10 mouse cellular contexts compared by ENCODE assay signal in the genomic region with DNA sequence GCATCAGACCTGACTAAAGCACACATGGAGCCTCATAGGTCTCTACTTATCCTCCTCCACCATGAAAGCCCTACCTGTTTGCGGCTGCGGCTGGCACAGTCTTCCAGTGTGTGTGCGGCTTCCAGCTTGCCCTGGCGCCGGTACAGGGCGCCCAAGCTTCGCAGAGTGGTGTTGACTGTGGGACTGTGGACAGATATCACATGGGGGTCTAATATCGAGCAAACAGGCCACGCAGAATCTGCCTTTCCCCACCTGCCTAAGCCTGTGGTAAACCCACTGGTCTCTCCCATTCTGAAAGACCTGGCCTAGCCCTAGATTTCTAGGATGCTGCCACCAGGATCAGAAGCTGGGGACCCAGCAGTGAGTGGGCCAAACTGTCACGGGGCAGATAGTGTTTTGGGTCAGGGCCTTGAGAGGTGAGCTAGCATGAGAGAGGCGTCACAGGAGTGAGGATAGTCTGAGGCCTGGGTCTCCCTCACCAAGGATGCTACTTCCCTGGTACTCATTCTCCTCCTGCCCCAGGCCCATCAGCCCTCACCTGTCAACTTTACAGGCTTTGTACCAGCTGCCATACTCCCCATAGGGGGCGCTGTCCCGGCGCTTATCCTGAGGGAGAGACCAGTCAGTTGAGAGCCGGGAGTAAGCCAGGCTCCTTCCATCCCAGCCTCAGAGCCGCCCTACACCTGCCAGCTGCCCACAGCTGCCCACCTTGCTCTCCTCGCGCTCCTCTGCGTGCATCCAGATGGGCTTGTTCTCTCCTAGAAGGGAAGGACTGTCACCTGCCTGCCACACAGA. TPM values are rescaled to one million over a fixed set of nuclear protein-coding genes. Genes with fewer than 3 reads are reported as not detected.
DNase-seq lines count a peak whose midpoint lies in the region; TF ChIP-seq lines count a peak whose summit lies in the region.
"Had no signal": no experiment of that assay in that cellular context is flagged by ENCODE, and none has a peak within 500 bp of the region (broad histone marks: within the 10 kb centered on the region; RNA-seq: fewer than 3 reads in every experiment).

No protein-coding gene starts in this region.

- no peaks in the 10 kb centered on the region for H3K27me3 ChIP-seq in E14TG2a.4 (ENCODE audit: insufficient read depth, low read length)
- H3K27me3 ChIP-seq: neural tube, embryonic 13.5 days had no signal

- peaks cover 63% of the 10 kb centered on the region for H3K4me1 ChIP-seq in E14TG2a.4 (replicated peaks; ENCODE audit: low read depth, low read length)

- peaks cover 60% of the 10 kb centered on the region for H3K36me3 ChIP-seq in E14TG2a.4 (ENCODE audit: insufficient read depth, low read length)

- no peak overlapping the region for H3K4me3 ChIP-seq in layer of hippocampus, adult 2 months
- peak overlapping the region; percentile 37; the same call in 1 of the 2 replicates for H3K4me3 ChIP-seq in E14TG2a.4 (replicated peaks; ENCODE audit: low read length)
- H3K4me3 ChIP-seq: neural tube, embryonic 13.5 days had no signal

- DNase-seq in adrenal gland, postnatal 10 days: peak; percentile 52
- DNase-seq in adrenal gland, postnatal 4 days (ENCODE audit: low spot score in 2 of 2): no peak
- no peak for DNase-seq in layer of hippocampus, adult 2 months (ENCODE audit: low spot score in 2 of 2)
- no peak for DNase-seq in layer of hippocampus, adult 8-10 months (ENCODE audit: low spot score in 2 of 2)
- peak; percentile 54 for DNase-seq in kidney, postnatal 10 days
- DNase-seq in ovary, adult 18-20 months (ENCODE audit: low spot score): no peak
- DNase-seq in gastrocnemius, postnatal 4 days (ENCODE audit: low spot score in 2 of 2): no peak
- DNase-seq: gastrocnemius, postnatal 36 days had no signal

- peak; percentile 76 for TF ChIP-seq CTCF in layer of hippocampus, adult 2 months (conservative IDR thresholded peaks at IDR 0.05)
- peak; percentile 85 for TF ChIP-seq CTCF in E14TG2a.4 (conservative IDR thresholded peaks at IDR 0.05; ENCODE audit: low read length)

- no peak overlapping the region for H3K27ac ChIP-seq in layer of hippocampus, adult 2 months
- H3K27ac ChIP-seq: neural tube, embryonic 13.5 days had no signal

- no peaks in the 10 kb centered on the region for H3K9me3 ChIP-seq in E14TG2a.4 (ENCODE audit: low read length)
- H3K9me3 ChIP-seq: neural tube, embryonic 13.5 days had no signal

RNA-seq across cellular contexts. Expression of gene Rab1b, which starts 3.0 kb away (rescaled TPM):
- 100 to 1,000 TPM; 179 to 197 TPM for total RNA-seq in adrenal gland, postnatal 10 days (2021)
- 100 to 1,000 TPM; 168 to 173 TPM for total RNA-seq in adrenal gland, postnatal 4 days (2021)
- 100 to 1,000 TPM; 156 to 169 TPM for total RNA-seq in layer of hippocampus, adult 2 months (2021)
- total RNA-seq in layer of hippocampus, adult 8-10 months (2022): 100 to 1,000 TPM; 154 to 165 (median 160) TPM
- 100 to 1,000 TPM; 136 to 144 TPM for total RNA-seq in gastrocnemius, postnatal 4 days (2021)

RNA-seq across cellular contexts. Expression of gene Klc2, which starts 8.5 kb away (rescaled TPM):
- total RNA-seq in adrenal gland, postnatal 10 days (2021): 10 to 100 TPM; 28.0 to 40.2 TPM
- 10 to 100 TPM; 39.5 to 45.3 TPM for total RNA-seq in adrenal gland, postnatal 4 days (2021)
- 100 to 1,000 TPM; 223 to 231 TPM for total RNA-seq in layer of hippocampus, adult 2 months (2021)
- 100 to 1,000 TPM; 215 to 240 (median 227) TPM for total RNA-seq in layer of hippocampus, adult 8-10 months (2022)
- total RNA-seq in gastrocnemius, postnatal 4 days (2021): 10 to 100 TPM; 22.8 to 24.0 TPM

RNA-seq across cellular contexts. Expression of gene Cnih2, which starts 11.5 kb away (rescaled TPM):
- total RNA-seq in adrenal gland, postnatal 10 days (2021): 1 to 10 TPM; 5.0 to 5.1 TPM
- total RNA-seq in adrenal gland, postnatal 4 days (2021): 10 to 100 TPM; 11.4 to 15.2 TPM
- total RNA-seq in layer of hippocampus, adult 2 months (2021): 100 to 1,000 TPM; 614 to 642 TPM
- total RNA-seq in layer of hippocampus, adult 8-10 months (2022): 100 to 1,000 TPM; 417 to 436 (median 422) TPM
- 1 to 10 TPM; 1.3 to 1.9 TPM for total RNA-seq in gastrocnemius, postnatal 4 days (2021)

RNA-seq across cellular contexts. Expression of gene Yif1a, which starts 21.5 kb away (rescaled TPM):
- total RNA-seq in adrenal gland, postnatal 10 days (2021): 10 to 100 TPM; 88.3 to 96.8 TPM
- 10 to 100 TPM; 68.4 to 72.5 TPM for total RNA-seq in adrenal gland, postnatal 4 days (2021)
- total RNA-seq in layer of hippocampus, adult 2 months (2021): 10 to 100 TPM; 23.3 to 23.5 TPM
- total RNA-seq in layer of hippocampus, adult 8-10 months (2022): 10 to 100 TPM; 21.4 to 29.8 (median 25.9) TPM
- total RNA-seq in gastrocnemius, postnatal 4 days (2021): 10 to 100 TPM; 57.9 to 59.6 TPM

RNA-seq across cellular contexts. Expression of gene Tmem151a, which starts 24.5 kb away (rescaled TPM):
- 1 to 10 TPM; 2.4 to 3.2 TPM for total RNA-seq in adrenal gland, postnatal 10 days (2021)
- 1 to 10 TPM; 3.8 to 4.9 TPM for total RNA-seq in adrenal gland, postnatal 4 days (2021)
- total RNA-seq in layer of hippocampus, adult 2 months (2021): 100 to 1,000 TPM; 112 to 114 TPM
- total RNA-seq in layer of hippocampus, adult 8-10 months (2022): 100 to 1,000 TPM; 104 to 117 (median 106) TPM
- under 1 TPM; 0.29 to 0.34 TPM for total RNA-seq in gastrocnemius, postnatal 4 days (2021)

Comparison
In these comparisons a context has a peak if more than half of its experiments do, and no peak if none do; other contexts are left out.
1. DNase-seq: peak in adrenal gland, postnatal 10 days (single experiment) and kidney, postnatal 10 days (single experiment); none in adrenal gland, postnatal 4 days (0 of 2), layer of hippocampus, adult 2 months (0 of 2), layer of hippocampus, adult 8-10 months (0 of 2), ovary, adult 18-20 months (single experiment) and gastrocnemius, postnatal 4 days (0 of 2).
2. RNA of gene Klc2, which starts 8.5 kb away (total RNA-seq): 223 to 231 TPM in layer of hippocampus, adult 2 months and 215 to 240 TPM in layer of hippocampus, adult 8-10 months; 39.5 to 45.3 TPM in adrenal gland, postnatal 4 days, 28.0 to 40.2 TPM in adrenal gland, postnatal 10 days and 22.8 to 24.0 TPM in gastrocnemius, postnatal 4 days; every median in the first group is over 4 times any median in the second.
3. RNA of gene Cnih2, which starts 11.5 kb away (total RNA-seq): 614 to 642 TPM in layer of hippocampus, adult 2 months and 417 to 436 TPM in layer of hippocampus, adult 8-10 months; 11.4 to 15.2 TPM in adrenal gland, postnatal 4 days, 5.0 to 5.1 TPM in adrenal gland, postnatal 10 days and 1.3 to 1.9 TPM in gastrocnemius, postnatal 4 days; every median in the first group is over 10 times any median in the second.